Mouse (Mus musculus) megakaryocyte-erythroid progenitor cell, adult 5-6 weeks (primary cell): ENCODE data around the gene Banf2. TPM values are rescaled to one million over a fixed set of nuclear protein-coding genes. Genes with fewer than 3 reads are reported as not detected.

ENCODE experiments used
- ATAC-seq: replicated peaks from 2 replicates; pipeline ENCODE4 v1.8.0; 2016; ENCODE audit warnings: mild to moderate bottlenecking, inconsistent platforms; ENCODE audit not compliant: severe bottlenecking, poor library complexity, low FRiP score, low TSS enrichment
- total RNA-seq, 2 experiments: library from RNA; stranded (forward) in 1 of 2; stranded (reverse) in 1 of 2; fragments of 200-1000, 215-1000 nt in 1 of 2; fragments of >200 nt in 1 of 2; fragmentation: Nextera tagmentation in 1 of 2; gene quantifications; 2 replicates each; pipeline ENCODE4 v1.2.3; 2014 to 2017

The Banf2 gene
- total RNA-seq, 2 experiments from 2014 or later = not detected

GRCm38 (mm10) chr2:144019971-144020370 is 12.9 kb upstream of the Banf2 start:
- no peak for ATAC-seq

- no peak for ATAC-seq
These were observed 10.4 kb upstream of the Banf2 start for GRCm38 (mm10) chr2:144022441-144022840.

GRCm38 (mm10) chr2:144025361-144025760 is 7.5 kb upstream of the Banf2 start:
- no peak for ATAC-seq

GRCm38 (mm10) chr2:144026456-144026855 is 6.4 kb upstream of the Banf2 start:
- ATAC-seq = peak; percentile 36; the same call in 1 of the 2 replicates

GRCm38 (mm10) chr2:144030791-144031190 is 2.1 kb upstream of the Banf2 start:
- no peak for ATAC-seq

DNA sequence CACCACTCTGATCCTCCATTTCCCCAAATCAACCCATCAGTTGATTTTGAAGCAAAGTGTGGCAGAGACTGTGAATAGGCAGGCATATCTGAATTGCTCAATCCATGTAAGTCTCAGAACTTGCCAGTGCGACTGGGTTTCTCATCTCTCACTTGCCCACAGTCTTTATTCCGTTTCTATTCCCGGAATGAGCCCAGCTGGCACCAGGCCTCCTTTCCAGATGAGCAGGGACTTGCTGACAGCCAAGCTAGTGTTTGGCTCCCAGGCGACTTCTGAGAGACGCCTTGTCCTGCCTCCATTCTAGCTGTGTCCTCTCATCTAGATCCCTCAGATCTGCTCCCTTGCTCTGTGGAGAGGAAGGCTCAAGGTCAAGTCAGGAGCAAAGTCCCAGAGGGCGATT is 11.9 kb downstream of the Banf2 start:
- ATAC-seq = no peak

GRCm38 (mm10) chr2:144045756-144046560 is 13.1 kb downstream of the Banf2 start:
- ATAC-seq = no peak

DNA sequence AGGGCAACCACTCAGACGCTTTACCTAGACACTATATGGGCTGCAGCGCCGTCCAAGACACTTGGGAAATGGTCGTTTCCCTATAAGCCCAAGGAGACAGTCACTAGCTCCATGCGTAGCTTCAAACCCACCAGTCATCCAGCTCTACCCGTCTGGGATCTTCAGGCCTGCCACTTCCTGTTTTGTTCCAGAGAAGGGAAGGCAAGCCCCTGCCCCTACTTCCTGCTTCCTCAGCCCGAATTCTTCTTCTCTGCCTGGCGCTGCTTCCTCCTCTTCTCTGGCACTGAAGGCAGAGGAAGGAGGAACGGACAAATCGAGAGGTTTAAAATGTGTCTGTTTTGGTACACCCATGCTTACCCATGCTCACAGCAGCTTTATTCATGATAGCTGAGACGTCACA is 14.1 kb downstream of the Banf2 start:
- no peak for ATAC-seq

DNA sequence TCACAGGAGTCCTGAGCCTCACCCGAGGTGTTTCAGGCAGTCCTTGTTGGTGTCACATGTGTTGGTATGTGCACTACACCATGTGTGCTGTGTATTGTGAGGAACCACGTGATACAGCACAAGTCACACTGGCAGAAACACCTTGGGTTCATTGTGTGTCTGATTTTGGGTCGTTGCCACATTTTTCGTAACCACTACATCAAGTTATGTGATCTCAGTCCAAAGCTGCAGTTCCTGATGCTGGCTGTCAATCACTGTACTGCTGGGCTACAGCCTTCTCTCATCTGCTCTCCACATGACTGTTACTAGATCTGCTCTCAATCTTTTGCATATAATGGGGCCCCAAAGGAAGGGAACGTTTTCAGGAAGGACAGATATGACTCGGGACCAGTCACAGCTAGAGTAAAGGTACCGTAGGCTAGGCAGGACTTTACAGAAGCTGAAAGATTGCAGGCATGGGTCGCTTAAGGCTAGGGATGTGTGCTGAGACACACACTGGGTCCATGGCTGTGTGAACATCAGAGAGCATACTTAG is 17.4 kb downstream of the Banf2 start:
- no peak for ATAC-seq

GRCm38 (mm10) chr2:144050861-144051260 is 18.0 kb downstream of the Banf2 start:
- ATAC-seq = no peak

DNA sequence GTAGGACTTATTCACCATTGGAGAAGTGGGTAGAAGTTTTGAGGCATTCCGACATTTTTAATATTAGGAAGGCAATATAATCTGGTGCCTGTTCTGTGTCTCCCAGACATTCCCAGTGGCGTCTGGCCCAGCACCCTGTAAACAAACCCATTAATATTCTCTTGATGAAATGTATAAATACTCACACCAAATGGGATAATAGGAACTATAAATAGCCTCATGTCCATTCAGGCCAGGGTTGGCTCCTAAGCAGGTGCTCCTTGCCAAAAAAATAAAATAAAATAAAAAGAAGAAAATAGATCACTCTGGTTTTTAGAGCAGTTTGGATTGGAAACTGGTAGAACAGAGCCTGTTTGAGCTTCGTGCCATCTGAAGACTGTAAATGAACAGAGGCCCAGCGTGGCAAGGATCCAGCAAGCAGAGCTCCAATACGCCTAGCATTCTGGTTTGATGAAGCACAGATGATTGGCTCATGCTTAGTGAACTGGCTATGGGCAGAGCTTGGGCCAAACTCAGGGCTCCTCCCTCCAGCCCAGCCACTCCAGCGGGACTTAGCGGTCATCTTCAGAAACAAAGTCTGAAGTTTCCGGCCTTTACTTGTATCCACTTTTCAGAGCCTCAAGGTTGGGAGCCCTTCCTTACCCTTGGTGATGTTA is 19.7 kb downstream of the Banf2 start:
- ATAC-seq = no peak

- no peak for ATAC-seq
These were observed 24.9 kb downstream of the Banf2 start for GRCm38 (mm10) chr2:144057735-144058134.

GRCm38 (mm10) chr2:144061701-144062100 is 28.8 kb downstream of the Banf2 start:
- no peak for ATAC-seq

DNA sequence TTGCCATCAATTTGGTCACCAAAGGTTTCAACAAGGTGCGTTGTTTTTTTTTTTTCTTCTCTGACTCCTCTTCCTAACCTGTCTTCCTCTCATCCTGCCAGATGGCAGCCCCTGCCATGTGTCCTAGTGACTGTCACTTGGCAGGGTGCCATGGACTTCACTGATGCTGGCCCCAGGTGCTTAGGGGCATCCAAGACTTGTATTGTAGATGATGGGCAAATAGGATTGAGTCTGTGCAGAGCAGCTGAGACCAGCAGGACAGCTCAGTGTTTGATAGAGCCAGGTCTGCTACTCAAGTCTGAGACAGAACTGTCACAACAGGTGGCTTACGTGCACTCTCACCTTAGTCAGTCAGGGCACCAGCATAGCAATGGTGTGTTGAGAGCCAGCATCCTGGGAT is 32.6 kb downstream of the Banf2 start:
- ATAC-seq = no peak

GRCm38 (mm10) chr2:144069663-144070062 is 36.8 kb downstream of the Banf2 start:
- no peak; the same call in 1 of the 2 replicates for ATAC-seq

- ATAC-seq = no peak
These were observed 37.6 kb downstream of the Banf2 start for GRCm38 (mm10) chr2:144070479-144070878.

GRCm38 (mm10) chr2:144072642-144073041 is 39.8 kb downstream of the Banf2 start:
- no peak for ATAC-seq

DNA sequence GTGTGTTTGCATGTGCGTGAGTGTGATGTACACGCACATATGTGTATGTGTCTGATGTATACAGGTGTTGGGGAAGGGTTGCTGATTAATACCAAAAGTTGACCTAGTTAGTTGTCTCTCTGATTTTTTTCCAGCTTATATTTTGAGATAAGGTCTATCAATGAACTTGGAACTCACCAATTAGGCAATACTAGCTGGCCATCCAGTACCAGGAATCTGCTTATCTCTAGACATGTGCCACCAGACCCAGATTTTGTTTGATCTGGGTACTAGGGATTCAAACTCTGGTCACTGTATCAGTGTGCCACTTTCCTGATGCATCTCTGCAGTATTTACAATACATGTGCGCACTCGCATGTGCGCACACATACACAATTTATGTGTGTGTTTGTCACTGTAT is 41.2 kb downstream of the Banf2 start:
- no peak for ATAC-seq

- ATAC-seq = no peak
These were observed 43.8 kb downstream of the Banf2 start for GRCm38 (mm10) chr2:144076625-144077024.

- no peak for ATAC-seq
These were observed 46.0 kb downstream of the Banf2 start for GRCm38 (mm10) chr2:144078897-144079296.
